In genomic region chr11:24083423-24083822, GRCm38 (mm10) we compare ENCODE assay signal across 9 mouse cellular contexts. TPM values are rescaled to one million over a fixed set of nuclear protein-coding genes. Genes with fewer than 3 reads are reported as not detected.
DNase-seq lines count a peak whose midpoint lies in the region; ATAC-seq and TF ChIP-seq lines count a peak whose summit lies in the region.
"Had no signal": no experiment of that assay in that cellular context is flagged by ENCODE, and none has a peak within 500 bp of the region (broad histone marks: within the 10 kb centered on the region; RNA-seq: fewer than 3 reads in every experiment).

No protein-coding gene starts in this region.

- peaks cover 36% of the 10 kb centered on the region for H3K4me1 ChIP-seq in heart, embryonic 15.5 days (replicated peaks)
- peaks cover 85% of the 10 kb centered on the region for H3K4me1 ChIP-seq in erythroblast, embryonic 14.5 days (ENCODE audit: control insufficient read depth)
- no peaks in the 10 kb centered on the region for H3K4me1 ChIP-seq in intestine, postnatal 0 days (replicated peaks; ENCODE audit: control insufficient read depth, insufficient read depth, low read length)
- H3K4me1 ChIP-seq in midbrain, postnatal 0 days (ENCODE audit: insufficient read depth, low read length) = no peaks in the 10 kb centered on the region

- no peak overlapping the region for H3K27ac ChIP-seq in heart, embryonic 15.5 days
- no peak overlapping the region for H3K27ac ChIP-seq in intestine, postnatal 0 days (ENCODE audit: low read depth, low read length)
- peak overlapping the region; percentile 93 for H3K27ac ChIP-seq in midbrain, postnatal 0 days (ENCODE audit: low read depth, low read length)

- no peaks in the 10 kb centered on the region for H3K27me3 ChIP-seq in heart, embryonic 15.5 days
- H3K27me3 ChIP-seq in erythroblast, embryonic 14.5 days (ENCODE audit: control insufficient read depth) = peaks cover 8% of the 10 kb centered on the region; the same call in 1 of the 2 replicates
- no peaks in the 10 kb centered on the region for H3K27me3 ChIP-seq in intestine, postnatal 0 days (replicated peaks; ENCODE audit: control insufficient read depth, insufficient read depth, low read length)
- no peaks in the 10 kb centered on the region for H3K27me3 ChIP-seq in midbrain, postnatal 0 days (ENCODE audit: insufficient read depth, low read length)

- no peak overlapping the region; the same call in 1 of the 2 replicates for H3K4me3 ChIP-seq in heart, embryonic 15.5 days
- peak overlapping the region; percentile 92 for H3K4me3 ChIP-seq in erythroblast, embryonic 14.5 days (replicated peaks)
- H3K4me3 ChIP-seq in intestine, postnatal 0 days (ENCODE audit: low read depth, low read length) = no peak overlapping the region
- H3K4me3 ChIP-seq in midbrain, postnatal 0 days (ENCODE audit: low read depth, low read length) = peak overlapping the region; percentile 21

- DNase-seq in heart, adult 11 months = no peak
- no peak for DNase-seq in midbrain, postnatal 0 days (ENCODE audit: low spot score)
- DNase-seq in thymus, postnatal 36 days = no peak
- DNase-seq in layer of hippocampus, postnatal 25 days (ENCODE audit: extremely low spot score in 1 of 2, low spot score in 1 of 2) = no peak

- H3K4me2 ChIP-seq in heart, embryonic 15.5 days = peak overlapping the region; percentile 45
- H3K4me2 ChIP-seq in intestine, postnatal 0 days (replicated peaks; ENCODE audit: low read depth) = peak overlapping the region; percentile 37
- H3K4me2 ChIP-seq in midbrain, postnatal 0 days (ENCODE audit: low read depth, low read length, poor library complexity, severe bottlenecking) = peak overlapping the region; percentile 99

- WGBS in heart, embryonic 15.5 days = 38% methylated on average over 7 of the region's 7 CpGs
- 57% methylated on average over 7 of the region's 7 CpGs for WGBS in intestine, postnatal 0 days
- WGBS in midbrain, postnatal 0 days = 44% methylated on average over 7 of the region's 7 CpGs

- ATAC-seq in heart, embryonic 15.5 days (replicated peaks; ENCODE audit: insufficient number of reproducible peaks, insufficient read depth, low FRiP score, low read depth) = no peak
- no peak for ATAC-seq in intestine, postnatal 0 days
- no peak for ATAC-seq in midbrain, postnatal 0 days (ENCODE audit: low FRiP score)
- no peak for ATAC-seq in cerebellum, adult (ENCODE audit: insufficient number of reproducible peaks, low FRiP score, low TSS enrichment)

- peaks cover 9% of the 10 kb centered on the region; the same call in 1 of the 2 replicates for H3K36me3 ChIP-seq in heart, embryonic 15.5 days
- peaks cover 46% of the 10 kb centered on the region for H3K36me3 ChIP-seq in erythroblast, embryonic 14.5 days (ENCODE audit: control insufficient read depth)
- H3K36me3 ChIP-seq in intestine, postnatal 0 days (ENCODE audit: control insufficient read depth, insufficient read depth) = no peaks in the 10 kb centered on the region
- peaks cover 4% of the 10 kb centered on the region; the same call in 1 of the 2 replicates for H3K36me3 ChIP-seq in midbrain, postnatal 0 days (ENCODE audit: insufficient read depth, low read length)

- no peak for TF ChIP-seq CTCF in intestine, postnatal 0 days (IDR thresholded peaks at IDR 0.05; ENCODE audit: low read depth)
- no peak for TF ChIP-seq CTCF in midbrain, postnatal 0 days (IDR thresholded peaks at IDR 0.05)

- H3K9me3 ChIP-seq in heart, embryonic 15.5 days (replicated peaks) = no peaks in the 10 kb centered on the region
- no peaks in the 10 kb centered on the region for H3K9me3 ChIP-seq in erythroblast, embryonic 14.5 days (ENCODE audit: control insufficient read depth, low read length)
- no peaks in the 10 kb centered on the region for H3K9me3 ChIP-seq in intestine, postnatal 0 days (ENCODE audit: control insufficient read depth)
- no peaks in the 10 kb centered on the region for H3K9me3 ChIP-seq in midbrain, postnatal 0 days (ENCODE audit: low read length)

- no peak overlapping the region for H3K9ac ChIP-seq in heart, embryonic 15.5 days
- H3K9ac ChIP-seq in intestine, postnatal 0 days (ENCODE audit: low read depth, low read length) = no peak overlapping the region
- H3K9ac ChIP-seq in midbrain, postnatal 0 days (replicated peaks; ENCODE audit: low read length, poor library complexity, severe bottlenecking) = peak overlapping the region; percentile 50

RNA-seq across cellular contexts. Expression of gene Bcl11a, which starts 5.6 kb away (rescaled TPM):
- 14.0 and 15.5 TPM in 2 replicates for polyA plus RNA-seq in heart, embryonic 15.5 days (2015; fragmentation: Nextera tagmentation; extraction: Ambion mirVana)
- polyA plus RNA-seq in erythroblast, embryonic 14.5 days (2012) = 4.5 and 4.9 TPM in 2 replicates
- polyA plus RNA-seq in intestine, postnatal 0 days (2015; fragmentation: Nextera tagmentation; extraction: Ambion mirVana) = 5.9 and 6.5 TPM in 2 replicates
- total RNA-seq in midbrain, postnatal 0 days (2014; rRNA removed) = 40.9 and 44.6 TPM in 2 replicates
- polyA plus RNA-seq in midbrain, postnatal 0 days (2015; fragmentation: Nextera tagmentation; extraction: Ambion mirVana) = 80.9 and 85.4 TPM in 2 replicates
- total RNA-seq in layer of hippocampus, postnatal 25 days (2021) = 100 to 1,000 TPM; 105 to 134 TPM

RNA-seq across cellular contexts. Expression of gene A830031A19Rik, which starts 8.6 kb away (rescaled TPM):
- not detected in 2 replicates for polyA plus RNA-seq in heart, embryonic 15.5 days (2015; fragmentation: Nextera tagmentation; extraction: Ambion mirVana)
- not detected in 2 replicates for polyA plus RNA-seq in erythroblast, embryonic 14.5 days (2012)
- polyA plus RNA-seq in intestine, postnatal 0 days (2015; fragmentation: Nextera tagmentation; extraction: Ambion mirVana) = not detected in 2 replicates
- total RNA-seq in midbrain, postnatal 0 days (2014; rRNA removed) = not detected in 2 replicates
- polyA plus RNA-seq in midbrain, postnatal 0 days (2015; fragmentation: Nextera tagmentation; extraction: Ambion mirVana) = 0.38 TPM in 1 of 2 replicates, not detected in the other
- 1 to 10 TPM in 1 of 2 experiments, under 1 TPM in 1; 0.37 to 1.7 TPM for total RNA-seq in layer of hippocampus, postnatal 25 days (2021)
- polyA plus RNA-seq: large intestine, adult 2 months had no signal

Comparison
In these comparisons a context has a peak if more than half of its experiments do, and no peak if none do; other contexts are left out.
1. H3K4me2 ChIP-seq: peak in every context shown above with its lines; median percentile 99 in midbrain, postnatal 0 days; 45 in heart, embryonic 15.5 days; 37 in intestine, postnatal 0 days.
2. H3K4me3 ChIP-seq: peak in erythroblast, embryonic 14.5 days (single experiment) and midbrain, postnatal 0 days (single experiment); none in heart, embryonic 15.5 days (single experiment) and intestine, postnatal 0 days (single experiment).